Mouse (Mus musculus) B cell, adult (primary cell): ENCODE data around the gene Sez6. TPM values are rescaled to one million over a fixed set of nuclear protein-coding genes. Genes with fewer than 3 reads are reported as not detected.

Source experiments
- total RNA-seq: library from RNA; stranded (reverse); gene quantifications from 4 replicates; pipeline ENCODE4 v1.2.4, GENCODE M21; 2023; ENCODE audit not compliant: inconsistent age

Sez6 gene
- not detected in 4 replicates for total RNA-seq

DNA sequence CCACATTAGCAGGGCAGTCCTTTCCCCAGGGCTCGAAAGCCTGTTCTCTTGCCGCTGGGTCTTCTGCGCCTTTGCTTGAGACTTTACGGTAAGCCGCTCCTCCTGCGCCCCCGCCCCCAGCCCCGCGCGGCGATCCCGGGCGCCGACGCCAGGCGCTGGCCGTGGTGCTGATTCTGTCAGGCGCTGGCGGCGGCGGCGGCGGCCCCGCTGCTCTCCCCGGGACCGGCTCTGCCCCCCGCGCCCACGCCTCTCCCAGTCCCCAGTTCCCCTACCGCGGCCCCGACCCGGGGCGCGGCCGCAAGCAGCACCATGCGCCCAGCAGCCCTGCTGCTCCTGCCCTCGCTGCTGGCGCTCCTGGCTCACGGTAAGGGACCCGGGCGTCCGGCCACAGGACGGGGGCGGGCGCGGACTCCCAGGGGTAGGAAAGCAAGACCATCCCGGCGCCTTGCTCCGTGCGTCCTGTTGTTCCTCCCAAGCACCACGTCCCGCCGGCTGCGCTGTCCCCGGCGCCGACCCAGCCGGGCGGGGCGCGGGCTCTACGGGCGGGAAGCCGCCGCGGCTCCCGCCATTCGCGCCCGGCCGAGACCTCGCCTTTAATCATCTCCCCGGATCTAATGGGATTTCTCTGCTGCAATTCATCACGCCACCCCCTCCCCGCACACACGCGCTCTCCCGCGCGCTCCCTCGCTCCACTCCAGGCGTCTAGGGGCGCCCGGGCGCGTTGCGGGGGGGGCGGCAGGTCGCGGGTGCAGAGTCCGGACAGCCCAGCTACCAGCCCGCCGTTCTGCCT lies at the start of gene Sez6:
Gene Sez6, plus strand, starts transcription at position 50 of the 790 bp plus-strand sequence.

DNA sequence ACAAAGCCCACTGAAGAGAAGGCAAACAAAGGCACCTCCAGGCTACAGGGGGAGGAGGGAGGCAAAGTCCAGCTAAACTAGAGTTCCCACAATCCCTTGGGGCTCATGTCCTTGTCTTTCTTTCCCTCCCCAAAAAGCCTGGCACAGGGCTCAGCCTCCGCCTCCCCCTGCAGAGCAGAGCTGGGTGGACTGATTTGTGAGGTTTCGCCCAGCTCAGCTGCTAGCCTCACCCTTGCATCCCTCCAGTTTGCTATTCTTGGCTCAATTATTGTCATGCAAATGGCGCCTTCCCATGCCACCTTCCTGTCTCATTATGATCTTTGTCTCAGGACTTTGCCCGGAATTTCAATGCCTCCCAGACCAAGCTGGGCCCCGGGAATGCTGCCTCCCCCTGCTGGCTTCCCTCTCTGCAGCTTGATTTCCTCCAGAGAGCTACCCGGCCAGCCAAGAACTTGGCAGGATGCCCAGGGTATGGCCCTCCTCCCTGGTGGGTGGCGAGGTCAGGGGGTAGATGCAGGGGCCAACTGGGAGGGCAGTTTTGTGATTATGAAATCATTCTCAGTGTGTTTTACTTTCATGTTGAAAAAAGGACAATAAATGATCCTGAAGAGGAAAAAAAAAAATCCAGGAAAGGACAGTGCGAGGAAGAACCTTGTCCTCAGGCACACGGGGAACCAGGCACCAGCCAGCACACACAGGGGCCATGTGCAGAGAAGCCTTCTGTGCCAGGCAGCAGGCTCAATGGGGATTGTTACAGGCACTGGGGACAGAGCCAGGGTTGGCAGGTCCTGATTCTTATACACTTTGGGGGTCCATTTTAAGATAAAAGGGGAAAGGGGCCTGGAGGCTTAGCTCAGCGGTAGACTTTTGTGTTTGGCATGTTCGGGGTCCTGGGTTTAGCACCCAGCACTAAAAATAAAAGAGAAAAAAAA lies 36.5 kb upstream of the Sez6 start, which contains the start of gene Pipox:
Gene Pipox, minus strand, starts transcription at position 310 of the 932 bp plus-strand sequence.

DNA sequence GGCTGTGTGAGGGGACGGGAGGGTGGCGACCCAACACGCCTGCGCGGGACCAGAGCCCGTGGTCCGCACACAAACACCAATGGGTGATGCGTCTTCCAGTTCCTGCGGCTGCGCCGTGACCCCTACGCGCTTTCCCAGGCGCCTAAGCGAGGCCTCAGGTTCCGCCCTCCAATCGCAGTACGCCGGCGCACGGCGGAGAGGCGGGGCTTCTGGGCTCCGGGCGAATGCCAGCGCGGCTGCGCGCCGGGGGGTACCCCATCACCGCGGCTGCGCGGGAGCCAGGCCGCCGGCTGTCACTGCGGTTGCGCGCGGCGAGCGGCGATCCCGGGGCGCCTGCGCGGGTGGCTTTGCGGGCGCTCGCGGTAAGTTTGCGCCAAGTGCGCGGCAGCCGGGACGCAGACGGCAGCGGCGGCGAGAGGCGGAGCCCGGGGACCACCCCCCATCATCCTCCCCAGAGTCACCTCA lies 51.9 kb downstream of the Sez6 start, which contains the start of gene Phf12:
Gene Phf12, plus strand, starts transcription at position 314 of the 465 bp plus-strand sequence.

Other genes starting within 250 kb of the Sez6 start
- 98.3 to 111 TPM (median 102 TPM) in 4 replicates for gene Nufip2, start 244.6 kb upstream of the Sez6 start, total RNA-seq
- not detected in 4 replicates for gene Cryba1, start 205.5 kb upstream of the Sez6 start, total RNA-seq
- gene Myo18a, start 167.6 kb upstream of the Sez6 start, total RNA-seq, result 108 to 136 TPM (median 132 TPM) in 4 replicates
- gene Gm10277, start 143.1 kb upstream of the Sez6 start, total RNA-seq, result not detected in 4 replicates
- 0.57 to 2.1 TPM (median 0.77 TPM) in 3 of 4 replicates, not detected in the other for gene Pipox, start 36.7 kb upstream of the Sez6 start, total RNA-seq
- gene Phf12, start 52.0 kb downstream of the Sez6 start, total RNA-seq, result 153 to 166 TPM (median 157 TPM) in 4 replicates
- 0.66 to 1.5 TPM (median 0.91 TPM) in 4 replicates for gene Dhrs13, start 101.5 kb downstream of the Sez6 start, total RNA-seq
- gene Flot2, start 107.1 kb downstream of the Sez6 start, total RNA-seq, result 9.9 to 15.5 TPM (median 14.6 TPM) in 4 replicates
- 25.0 to 26.8 TPM (median 26.0 TPM) in 4 replicates for gene Eral1, start 149.6 kb downstream of the Sez6 start, total RNA-seq
- 13.5 to 15.4 TPM (median 14.2 TPM) in 4 replicates for gene Fam222b, start 163.9 kb downstream of the Sez6 start, total RNA-seq
- gene Traf4, start 234.8 kb downstream of the Sez6 start, total RNA-seq, result 48.0 to 55.4 TPM (median 52.7 TPM) in 4 replicates
- gene Nek8, start 245.9 kb downstream of the Sez6 start, total RNA-seq, result 15.4 to 24.4 TPM (median 18.0 TPM) in 4 replicates
- 4.0 to 5.8 TPM (median 5.6 TPM) in 4 replicates for gene Tlcd1, start 245.9 kb downstream of the Sez6 start, total RNA-seq